Mouse (Mus musculus): ENCODE data around the gene Cd79b. TPM values are rescaled to one million over a fixed set of nuclear protein-coding genes. Genes with fewer than 3 reads are reported as not detected.

Cd79b gene
- 0.65 and 0.75 TPM in 2 replicates for polyA plus RNA-seq (2015; fragmentation: Nextera tagmentation; extraction: Ambion mirVana)

DNA sequence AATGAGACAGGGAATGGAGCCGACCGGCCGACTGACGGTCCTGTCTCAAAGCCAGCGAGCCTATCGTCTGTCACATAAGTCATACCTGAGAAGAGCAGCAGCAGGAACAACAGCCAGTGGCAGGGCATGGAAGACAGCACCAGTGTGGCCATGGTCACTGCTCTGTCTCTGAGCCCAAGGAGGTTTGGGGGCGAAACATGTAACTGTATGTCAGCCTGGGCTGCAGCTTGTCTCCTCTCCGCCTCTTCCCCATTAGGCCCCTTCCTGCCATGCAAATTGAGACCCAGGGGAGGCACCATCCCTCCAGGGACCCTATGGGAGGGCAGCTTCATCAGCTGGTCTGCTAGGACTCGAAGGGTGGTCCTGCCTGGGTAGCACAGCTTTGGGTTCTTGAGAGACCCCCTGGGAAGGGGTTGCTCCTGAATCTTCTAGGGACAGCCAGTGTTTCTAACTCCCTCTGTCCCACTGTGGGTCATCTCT, at the start of gene Cd79b:
TSS of gene Cd79b (minus strand) at position 430 of the 480 bp plus-strand sequence.
- Histone ChIP-seq H3K4me1 (replicated peaks; ENCODE audit: control insufficient read depth, insufficient read depth, low read length) (no peaks in the 10 kb centered on the region), H3K27me3 (replicated peaks; ENCODE audit: control insufficient read depth, insufficient read depth, low read length) (no peaks in the 10 kb centered on the region), H3K36me3 (ENCODE audit: control insufficient read depth, insufficient read depth) (no peaks in the 10 kb centered on the region), H3K4me2 (ENCODE audit: low read length) (no peak within 1 kb of the TSS), H3K27ac (ENCODE audit: low read length) (no peak within 1 kb of the TSS), H3K4me3 (replicated peaks; ENCODE audit: low read length) (no peak within 1 kb of the TSS), H3K9ac (replicated peaks; ENCODE audit: low read depth, low read length) (no peak within 1 kb of the TSS), H3K9me3 (ENCODE audit: control insufficient read depth, low read length) (no peaks in the 10 kb centered on the region)
- no peak for ATAC-seq
- 79% methylated on average over 9 of the region's 9 CpGs for WGBS

DNA sequence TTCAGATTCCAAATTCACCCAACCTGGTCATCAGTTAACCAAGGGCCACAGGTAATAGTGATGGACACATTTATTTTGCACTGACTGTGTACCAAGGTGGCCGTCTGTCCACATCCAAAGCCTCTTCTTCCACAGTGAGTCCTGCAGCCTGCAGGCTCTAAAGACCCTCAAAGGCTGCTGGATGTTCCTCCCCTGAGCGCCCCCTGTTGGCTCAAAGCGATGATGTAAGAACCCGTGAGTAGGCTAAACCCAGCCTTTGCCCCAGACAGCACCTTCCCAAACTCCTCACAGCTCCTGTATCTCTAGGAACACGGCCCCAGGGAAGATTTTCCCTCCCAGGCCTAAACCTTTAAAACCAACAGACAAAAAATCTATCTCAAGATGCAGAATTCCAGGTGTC, 44.8 kb upstream of the Cd79b start:
- Histone ChIP-seq H3K4me1 (replicated peaks; ENCODE audit: control insufficient read depth, insufficient read depth, low read length) (no peaks in the 10 kb centered on the region), H3K9ac (replicated peaks; ENCODE audit: low read depth, low read length) (no peak overlapping the region), H3K36me3 (ENCODE audit: control insufficient read depth, insufficient read depth) (no peaks in the 10 kb centered on the region), H3K27ac (ENCODE audit: low read length) (no peak overlapping the region), H3K9me3 (ENCODE audit: control insufficient read depth, low read length) (no peaks in the 10 kb centered on the region), H3K4me3 (replicated peaks; ENCODE audit: low read length) (no peak overlapping the region), H3K27me3 (replicated peaks; ENCODE audit: control insufficient read depth, insufficient read depth, low read length) (no peaks in the 10 kb centered on the region), H3K4me2 (ENCODE audit: low read length) (no peak overlapping the region)
- WGBS = 19% methylated on average over 5 of the region's 5 CpGs
- no peak for ATAC-seq

DNA sequence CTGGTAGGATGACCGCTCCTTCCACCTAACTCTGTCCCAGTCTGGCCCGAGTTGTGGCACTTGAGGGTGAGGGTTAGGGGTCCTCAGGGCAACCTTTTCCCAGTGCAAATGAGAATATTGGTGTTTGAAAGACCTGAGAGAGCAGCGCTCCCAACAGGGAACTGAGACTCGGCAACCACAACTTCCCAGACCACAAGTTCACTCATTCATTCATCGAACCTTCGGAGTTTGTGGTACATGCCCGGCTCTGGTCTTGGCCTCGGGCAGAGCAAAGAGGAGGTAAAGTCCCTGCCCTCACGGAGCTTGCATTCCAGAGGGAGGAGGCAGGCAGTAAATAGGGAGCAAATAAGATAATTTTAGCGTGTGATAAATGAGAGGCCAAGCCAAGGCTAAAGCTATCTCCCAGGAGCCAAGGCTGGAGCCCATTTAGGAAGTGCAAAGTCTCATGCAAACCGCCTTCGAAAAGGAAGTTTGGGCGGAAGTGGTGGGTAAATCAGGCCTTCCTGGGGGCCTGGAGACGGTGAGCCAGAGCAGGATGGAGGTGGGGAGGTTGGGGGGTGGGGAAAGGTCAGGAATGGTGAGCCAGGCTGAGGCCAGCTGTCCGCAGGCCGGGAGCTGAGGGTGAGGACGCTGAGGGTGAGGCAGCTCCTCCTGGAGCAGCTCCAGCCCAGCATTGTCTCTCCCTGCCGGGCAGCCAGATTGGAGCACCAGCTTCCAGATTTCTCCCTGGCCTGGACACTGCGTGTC, 41.0 kb upstream of the Cd79b start:
- Histone ChIP-seq H3K4me1 (replicated peaks; ENCODE audit: control insufficient read depth, insufficient read depth, low read length) (no peaks in the 10 kb centered on the region), H3K27ac (ENCODE audit: low read length) (no peak overlapping the region), H3K9me3 (ENCODE audit: control insufficient read depth, low read length) (no peaks in the 10 kb centered on the region), H3K27me3 (replicated peaks; ENCODE audit: control insufficient read depth, insufficient read depth, low read length) (no peaks in the 10 kb centered on the region), H3K9ac (replicated peaks; ENCODE audit: low read depth, low read length) (no peak overlapping the region), H3K36me3 (ENCODE audit: control insufficient read depth, insufficient read depth) (no peaks in the 10 kb centered on the region), H3K4me3 (replicated peaks; ENCODE audit: low read length) (no peak overlapping the region), H3K4me2 (ENCODE audit: low read length) (no peak overlapping the region)
- WGBS = 81% methylated on average over 19 of the region's 19 CpGs
- no peak for ATAC-seq

DNA sequence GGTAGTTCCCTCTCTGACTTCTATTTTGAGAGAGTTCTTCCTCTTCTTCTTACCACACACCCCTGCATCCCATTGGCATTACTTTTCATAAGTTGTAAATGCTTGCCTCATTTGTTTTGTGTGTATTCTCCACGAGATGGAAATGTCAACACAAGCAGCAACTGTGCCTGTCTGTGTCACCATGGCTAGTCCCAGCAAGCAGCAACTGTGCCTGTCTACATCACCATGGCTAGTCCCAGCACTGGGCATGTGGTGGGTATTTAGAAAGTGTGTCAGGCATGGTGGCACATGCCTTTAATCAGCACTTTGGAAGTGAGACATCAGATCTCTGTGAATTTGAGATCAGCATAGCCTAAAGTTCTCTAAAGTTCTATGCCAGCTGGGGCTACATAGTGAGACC, 39.6 kb upstream of the Cd79b start:
- ATAC-seq = no peak
- Histone ChIP-seq H3K9me3 (ENCODE audit: control insufficient read depth, low read length) (no peaks in the 10 kb centered on the region), H3K27ac (ENCODE audit: low read length) (no peak overlapping the region), H3K36me3 (ENCODE audit: control insufficient read depth, insufficient read depth) (no peaks in the 10 kb centered on the region), H3K4me2 (ENCODE audit: low read length) (no peak overlapping the region), H3K4me3 (replicated peaks; ENCODE audit: low read length) (no peak overlapping the region), H3K27me3 (replicated peaks; ENCODE audit: control insufficient read depth, insufficient read depth, low read length) (no peaks in the 10 kb centered on the region), H3K4me1 (replicated peaks; ENCODE audit: control insufficient read depth, insufficient read depth, low read length) (no peaks in the 10 kb centered on the region), H3K9ac (replicated peaks; ENCODE audit: low read depth, low read length) (no peak overlapping the region)
- WGBS = 55% methylated on average over 1 of the region's 1 CpGs

DNA sequence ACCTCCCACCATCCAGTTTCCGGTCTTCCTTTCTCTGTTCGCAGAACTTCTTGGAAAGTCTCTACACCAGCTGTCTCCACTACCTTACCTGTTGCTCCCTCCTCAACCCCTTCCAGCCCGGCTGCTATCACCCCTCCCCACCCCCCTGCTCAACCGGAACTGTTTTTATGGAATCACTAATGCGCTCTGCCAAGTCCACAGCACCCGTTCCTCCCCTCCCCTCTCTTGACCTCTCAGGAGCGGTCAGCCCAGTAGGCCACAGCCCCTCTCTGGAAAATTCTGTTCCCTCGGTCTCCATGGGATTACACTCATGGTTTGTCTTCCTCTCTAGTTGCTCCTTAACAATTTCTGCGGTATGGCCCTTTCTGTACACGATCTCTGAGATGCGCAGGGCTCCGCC, 38.6 kb upstream of the Cd79b start, which contains the start of gene Scn4a:
TSS of gene Scn4a (minus strand) at position 101 of the 400 bp plus-strand sequence.
- WGBS = 91% methylated on average over 12 of the region's 12 CpGs

DNA sequence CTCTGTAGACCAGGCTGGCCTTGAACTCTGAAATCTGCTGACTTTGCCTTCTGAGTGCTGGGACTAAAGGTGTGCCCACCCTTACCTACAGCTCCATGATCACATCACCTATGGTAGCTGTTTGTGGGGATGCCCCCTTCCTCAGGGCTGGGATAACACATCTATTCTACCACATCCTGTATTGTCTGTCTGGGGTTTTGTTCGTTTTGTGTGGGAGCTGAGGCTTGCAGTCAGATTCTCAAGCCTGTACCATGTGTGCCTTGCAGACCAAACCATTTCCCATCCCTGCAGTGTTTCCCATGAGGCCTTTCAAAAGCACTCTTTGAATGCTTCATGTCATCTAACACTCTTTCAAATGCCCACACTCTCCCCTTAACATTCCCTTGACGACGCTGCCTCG, 37.4 kb upstream of the Cd79b start:
- Histone ChIP-seq H3K36me3 (ENCODE audit: control insufficient read depth, insufficient read depth) (no peaks in the 10 kb centered on the region), H3K9ac (replicated peaks; ENCODE audit: low read depth, low read length) (no peak overlapping the region), H3K4me3 (replicated peaks; ENCODE audit: low read length) (no peak overlapping the region), H3K4me1 (replicated peaks; ENCODE audit: control insufficient read depth, insufficient read depth, low read length) (no peaks in the 10 kb centered on the region), H3K9me3 (ENCODE audit: control insufficient read depth, low read length) (no peaks in the 10 kb centered on the region), H3K4me2 (ENCODE audit: low read length) (no peak overlapping the region), H3K27me3 (replicated peaks; ENCODE audit: control insufficient read depth, insufficient read depth, low read length) (no peaks in the 10 kb centered on the region), H3K27ac (ENCODE audit: low read length) (no peak overlapping the region)
- no peak for ATAC-seq
- WGBS = 82% methylated on average over 4 of the region's 4 CpGs

More for the DNA sequence above, 38.6 kb upstream of the Cd79b start, which contains the start of gene Scn4a:
- no peaks in the 10 kb centered on the region for H3K4me1 ChIP-seq (replicated peaks; ENCODE audit: control insufficient read depth, insufficient read depth, low read length)
- ATAC-seq = no peak
- H3K4me3 ChIP-seq (replicated peaks; ENCODE audit: low read length) = no peak within 1 kb of the TSS
- H3K9ac ChIP-seq (replicated peaks; ENCODE audit: low read depth, low read length) = no peak within 1 kb of the TSS
- no peaks in the 10 kb centered on the region for H3K27me3 ChIP-seq (replicated peaks; ENCODE audit: control insufficient read depth, insufficient read depth, low read length)
- no peaks in the 10 kb centered on the region for H3K9me3 ChIP-seq (ENCODE audit: control insufficient read depth, low read length)
- no peak within 1 kb of the TSS for H3K4me2 ChIP-seq (ENCODE audit: low read length)
- H3K27ac ChIP-seq (ENCODE audit: low read length) = no peak within 1 kb of the TSS
- no peaks in the 10 kb centered on the region for H3K36me3 ChIP-seq (ENCODE audit: control insufficient read depth, insufficient read depth)

DNA sequence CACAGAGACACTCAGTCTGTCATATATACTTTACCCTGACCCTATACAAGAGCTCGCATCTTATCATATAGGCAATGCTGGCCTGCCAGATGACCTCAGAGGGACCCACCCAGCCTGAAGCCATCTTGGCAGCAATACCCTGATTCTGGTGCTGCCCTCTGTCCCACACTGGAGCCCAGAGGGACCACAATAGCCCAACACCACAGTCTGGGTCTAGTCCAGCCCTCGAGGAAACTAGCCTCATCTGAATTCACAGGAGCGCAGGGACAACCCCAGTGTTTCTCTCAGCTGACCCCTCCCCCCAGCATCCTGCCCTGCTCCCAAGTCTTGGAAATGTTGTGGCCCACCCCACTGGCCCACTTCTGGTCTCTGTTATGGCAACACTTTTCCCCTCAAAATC, 36.7 kb upstream of the Cd79b start:
- no peak overlapping the region for H3K4me3 ChIP-seq (replicated peaks; ENCODE audit: low read length)
- no peaks in the 10 kb centered on the region for H3K4me1 ChIP-seq (replicated peaks; ENCODE audit: control insufficient read depth, insufficient read depth, low read length)
- no peak for ATAC-seq
- no peaks in the 10 kb centered on the region for H3K36me3 ChIP-seq (ENCODE audit: control insufficient read depth, insufficient read depth)
- no peaks in the 10 kb centered on the region for H3K9me3 ChIP-seq (ENCODE audit: control insufficient read depth, low read length)
- no peaks in the 10 kb centered on the region for H3K27me3 ChIP-seq (replicated peaks; ENCODE audit: control insufficient read depth, insufficient read depth, low read length)
- H3K9ac ChIP-seq (replicated peaks; ENCODE audit: low read depth, low read length) = no peak overlapping the region
- WGBS = 61% methylated on average over 3 of the region's 3 CpGs
- H3K27ac ChIP-seq (ENCODE audit: low read length) = no peak overlapping the region
- no peak overlapping the region for H3K4me2 ChIP-seq (ENCODE audit: low read length)

DNA sequence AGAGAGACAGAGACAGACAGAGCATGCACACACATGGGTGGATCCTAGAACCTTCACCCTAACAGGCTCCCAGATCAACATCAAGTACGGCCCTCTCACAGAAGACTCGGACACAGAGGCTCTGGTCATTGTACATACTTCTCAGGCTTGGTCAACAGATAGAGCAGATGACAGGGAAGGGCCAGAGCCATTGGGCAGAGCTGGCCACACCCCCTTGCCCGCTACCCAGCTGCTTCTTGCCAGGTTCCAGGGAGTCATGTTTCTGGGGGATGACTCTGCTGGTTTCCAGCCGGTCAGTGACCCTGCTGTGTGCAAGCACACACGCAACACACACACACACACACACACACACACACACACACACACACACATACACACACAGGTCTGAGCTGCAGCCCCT, 36.3 kb upstream of the Cd79b start:
- Histone ChIP-seq H3K4me2 (ENCODE audit: low read length) (no peak overlapping the region), H3K4me3 (replicated peaks; ENCODE audit: low read length) (no peak overlapping the region), H3K9me3 (ENCODE audit: control insufficient read depth, low read length) (no peaks in the 10 kb centered on the region), H3K36me3 (ENCODE audit: control insufficient read depth, insufficient read depth) (no peaks in the 10 kb centered on the region), H3K27me3 (replicated peaks; ENCODE audit: control insufficient read depth, insufficient read depth, low read length) (no peaks in the 10 kb centered on the region), H3K27ac (ENCODE audit: low read length) (no peak overlapping the region), H3K9ac (replicated peaks; ENCODE audit: low read depth, low read length) (no peak overlapping the region), H3K4me1 (replicated peaks; ENCODE audit: control insufficient read depth, insufficient read depth, low read length) (no peaks in the 10 kb centered on the region)
- 67% methylated on average over 5 of the region's 5 CpGs for WGBS
- ATAC-seq = no peak

DNA sequence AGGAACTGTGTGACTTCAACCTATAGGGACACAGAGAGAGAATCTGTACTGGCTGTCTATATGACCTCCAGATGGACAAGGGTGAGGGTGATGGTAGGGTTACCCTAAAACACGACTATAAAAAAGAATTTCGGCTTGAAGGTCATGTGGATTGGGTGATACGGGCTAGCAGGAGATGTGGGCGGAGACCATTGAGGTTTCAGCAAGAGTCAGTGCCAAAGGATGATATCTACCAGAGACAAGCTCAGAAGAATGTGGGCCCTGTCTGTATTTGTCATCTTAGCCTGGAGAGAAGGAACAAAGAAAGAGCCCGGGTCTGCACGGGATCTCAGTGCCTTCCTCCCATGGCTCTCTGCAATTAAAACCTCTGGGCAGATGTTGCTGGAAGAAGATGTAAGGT, 35.2 kb upstream of the Cd79b start:
- H3K36me3 ChIP-seq (ENCODE audit: control insufficient read depth, insufficient read depth) = no peaks in the 10 kb centered on the region
- ATAC-seq = no peak
- H3K4me2 ChIP-seq (ENCODE audit: low read length) = no peak overlapping the region
- no peak overlapping the region for H3K4me3 ChIP-seq (replicated peaks; ENCODE audit: low read length)
- H3K9me3 ChIP-seq (ENCODE audit: control insufficient read depth, low read length) = no peaks in the 10 kb centered on the region
- no peak overlapping the region for H3K27ac ChIP-seq (ENCODE audit: low read length)
- H3K4me1 ChIP-seq (replicated peaks; ENCODE audit: control insufficient read depth, insufficient read depth, low read length) = no peaks in the 10 kb centered on the region
- H3K27me3 ChIP-seq (replicated peaks; ENCODE audit: control insufficient read depth, insufficient read depth, low read length) = no peaks in the 10 kb centered on the region
- WGBS = 90% methylated on average over 6 of the region's 6 CpGs
- H3K9ac ChIP-seq (replicated peaks; ENCODE audit: low read depth, low read length) = no peak overlapping the region

All from forebrain, embryonic 16.5 days (tissue).